Mouse (Mus musculus) heart, embryonic 13.5 days (tissue): ENCODE results near the gene Ccdc85b. TPM values are rescaled to one million over a fixed set of nuclear protein-coding genes. Genes with fewer than 3 reads are reported as not detected.

Experiments
- ATAC-seq: fragments of 200-750 bp; cut with Nextera tagmentation; 2 replicates; pipeline ENCODE4 v1.8.0; 2017; ENCODE audit warnings: moderate TSS enrichment; ENCODE audit not compliant: insufficient number of reproducible peaks, low FRiP score, low TSS enrichment; ENCODE audit errors: extremely low read depth
- H3K27ac ChIP-seq: fragments of 300-500 bp; sonication (generic); replicated peaks from 2 replicates; pipeline ENCODE4 v1.5.1; 2015; ENCODE audit warnings: moderate library complexity, mild to moderate bottlenecking, inconsistent platforms
- H3K27me3 ChIP-seq: fragments of 300-500 bp; sonication (generic); replicated peaks from 2 replicates; pipeline ENCODE4 v1.6.1; 2015; ENCODE audit warnings: mild to moderate bottlenecking, inconsistent platforms
- H3K36me3 ChIP-seq: fragments of 300-500 bp; sonication (generic); 2 replicates; pipeline ENCODE4 v1.6.1; 2015; ENCODE audit warnings: mild to moderate bottlenecking, inconsistent platforms
- H3K4me1 ChIP-seq: fragments of 300-500 bp; sonication (generic); 2 replicates; pipeline ENCODE4 v1.6.1; 2015; ENCODE audit warnings: inconsistent platforms
- H3K4me2 ChIP-seq: fragments of 300-500 bp; sonication (generic); 2 replicates; pipeline ENCODE4 v1.6.1; 2015; ENCODE audit warnings: inconsistent platforms, mild to moderate bottlenecking, moderate library complexity
- H3K4me3 ChIP-seq: fragments of 300-500 bp; sonication (generic); 2 replicates; pipeline ENCODE4 v1.5.1; 2015; ENCODE audit warnings: moderate library complexity, mild to moderate bottlenecking, inconsistent platforms
- H3K9ac ChIP-seq: fragments of 300-500 bp; sonication (generic); 2 replicates; pipeline ENCODE4 v1.6.1; 2015; ENCODE audit warnings: inconsistent platforms, mild to moderate bottlenecking, moderate library complexity
- H3K9me3 ChIP-seq: fragments of 300-500 bp; sonication (generic); 2 replicates; pipeline ENCODE4 v1.6.1; 2016; ENCODE audit warnings: inconsistent platforms
- WGBS: fragments of 180-500 bp; shearing (Covaris S2); methylation state at CpG from one replicate; pipeline ENCODE4 v1.1.7; 2015; ENCODE audit warnings: mixed read lengths; 5-methylcytosine and 5-hydroxymethylcytosine counted together
- polyA plus RNA-seq: library from polyadenylated mRNA; unstranded; fragments of >200 nt; fragmentation: Nextera tagmentation; extraction: Ambion mirVana; gene quantifications from 2 replicates; pipeline ENCODE4 v1.2.1, GENCODE M21; 2015

Ccdc85b gene
- polyA plus RNA-seq, 1 experiment from 2014 or later: 7.6 TPM

- Histone ChIP-seq H3K4me3 (no peak overlapping the region), H3K27me3 (no peaks in the 10 kb centered on the region), H3K9ac (peak overlapping the region; percentile 91; the same call in 1 of the 2 replicates), H3K9me3 (no peaks in the 10 kb centered on the region), H3K4me1 (peaks cover 30% of the 10 kb centered on the region), H3K27ac (no peak overlapping the region), H3K36me3 (peaks cover 68% of the 10 kb centered on the region), H3K4me2 (no peak overlapping the region)
- WGBS: 89% methylated on average over 10 of the region's 10 CpGs
- ATAC-seq: no peak
Observed at GRCm38 (mm10) chr19:5422267-5422666, 35.4 kb downstream of the Ccdc85b start.

GRCm38 (mm10) chr19:5421784-5422183 is 35.9 kb downstream of the Ccdc85b start:
- H3K27ac ChIP-seq: no peak overlapping the region
- H3K27me3 ChIP-seq: no peaks in the 10 kb centered on the region
- no peak for ATAC-seq
- H3K36me3 ChIP-seq: peaks cover 65% of the 10 kb centered on the region
- WGBS: 88% methylated on average over 5 of the region's 5 CpGs
- no peak overlapping the region for H3K4me2 ChIP-seq
- H3K4me3 ChIP-seq: no peak overlapping the region
- H3K9me3 ChIP-seq: no peaks in the 10 kb centered on the region
- peaks cover 25% of the 10 kb centered on the region for H3K4me1 ChIP-seq
- no peak overlapping the region for H3K9ac ChIP-seq

GRCm38 (mm10) chr19:5420579-5420978 is 37.1 kb downstream of the Ccdc85b start:
- no peak for ATAC-seq
- WGBS: 89% methylated on average over 6 of the region's 6 CpGs
- no peak overlapping the region for H3K4me2 ChIP-seq

GRCm38 (mm10) chr19:5419630-5420029 is 38.1 kb downstream of the Ccdc85b start:
- peaks cover 59% of the 10 kb centered on the region for H3K36me3 ChIP-seq
- 79% methylated on average over 9 of the region's 9 CpGs for WGBS
- ATAC-seq: no peak
- H3K9me3 ChIP-seq: no peaks in the 10 kb centered on the region
- no peak overlapping the region for H3K27ac ChIP-seq
- peaks cover 13% of the 10 kb centered on the region for H3K4me1 ChIP-seq
- H3K27me3 ChIP-seq: no peaks in the 10 kb centered on the region
- no peak overlapping the region for H3K4me3 ChIP-seq
- no peak overlapping the region for H3K4me2 ChIP-seq
- H3K9ac ChIP-seq: no peak overlapping the region

More at GRCm38 (mm10) chr19:5420579-5420978, 37.1 kb downstream of the Ccdc85b start:
- H3K27ac ChIP-seq: no peak overlapping the region
- H3K36me3 ChIP-seq: peaks cover 59% of the 10 kb centered on the region
- H3K27me3 ChIP-seq: no peaks in the 10 kb centered on the region
- H3K4me3 ChIP-seq: no peak overlapping the region
- no peaks in the 10 kb centered on the region for H3K9me3 ChIP-seq
- H3K4me1 ChIP-seq: peaks cover 13% of the 10 kb centered on the region
- H3K9ac ChIP-seq: no peak overlapping the region

GRCm38 (mm10) chr19:5418750-5419466 is 38.8 kb downstream of the Ccdc85b start:
- ATAC-seq: no peak
- H3K36me3 ChIP-seq: peaks cover 59% of the 10 kb centered on the region
- WGBS: 91% methylated on average over 8 of the region's 8 CpGs

GRCm38 (mm10) chr19:5414534-5414957 is 43.1 kb downstream of the Ccdc85b start:
- ATAC-seq: no peak
- Histone ChIP-seq H3K36me3 (peaks cover 19% of the 10 kb centered on the region), H3K27ac (no peak overlapping the region), H3K9ac (peak overlapping the region; percentile 47; the same call in 1 of the 2 replicates), H3K4me1 (peaks cover 13% of the 10 kb centered on the region; the same call in 1 of the 2 replicates), H3K9me3 (no peaks in the 10 kb centered on the region), H3K27me3 (no peaks in the 10 kb centered on the region), H3K4me3 (no peak overlapping the region), H3K4me2 (no peak overlapping the region)
- WGBS: 49% methylated on average over 2 of the region's 2 CpGs

More at GRCm38 (mm10) chr19:5418750-5419466, 38.8 kb downstream of the Ccdc85b start:
- peaks cover 16% of the 10 kb centered on the region for H3K4me1 ChIP-seq
- no peak overlapping the region for H3K9ac ChIP-seq
- no peak overlapping the region for H3K4me3 ChIP-seq
- H3K27me3 ChIP-seq: no peaks in the 10 kb centered on the region
- no peak overlapping the region for H3K27ac ChIP-seq
- no peak overlapping the region for H3K4me2 ChIP-seq
- H3K9me3 ChIP-seq: no peaks in the 10 kb centered on the region

GRCm38 (mm10) chr19:5413840-5414239 is 43.9 kb downstream of the Ccdc85b start:
- no peaks in the 10 kb centered on the region for H3K9me3 ChIP-seq
- H3K27ac ChIP-seq: no peak overlapping the region
- WGBS: 64% methylated on average over 4 of the region's 4 CpGs

GRCm38 (mm10) chr19:5411961-5412360 is 45.7 kb downstream of the Ccdc85b start:
- H3K36me3 ChIP-seq: peaks cover 11% of the 10 kb centered on the region; the same call in 1 of the 2 replicates
- H3K9ac ChIP-seq: no peak overlapping the region
- peaks cover 35% of the 10 kb centered on the region for H3K4me1 ChIP-seq
- no peaks in the 10 kb centered on the region for H3K9me3 ChIP-seq
- no peaks in the 10 kb centered on the region for H3K27me3 ChIP-seq
- ATAC-seq: no peak
- no peak overlapping the region for H3K4me2 ChIP-seq
- H3K27ac ChIP-seq: no peak overlapping the region
- no peak overlapping the region for H3K4me3 ChIP-seq
- 55% methylated on average over 5 of the region's 5 CpGs for WGBS

More at GRCm38 (mm10) chr19:5413840-5414239, 43.9 kb downstream of the Ccdc85b start:
- no peak for ATAC-seq
- Histone ChIP-seq H3K9ac (no peak overlapping the region), H3K27me3 (no peaks in the 10 kb centered on the region), H3K4me3 (no peak overlapping the region), H3K36me3 (peaks cover 18% of the 10 kb centered on the region; the same call in 1 of the 2 replicates), H3K4me1 (peaks cover 18% of the 10 kb centered on the region), H3K4me2 (no peak overlapping the region)

- ATAC-seq: no peak
- no peaks in the 10 kb centered on the region for H3K27me3 ChIP-seq
- no peak overlapping the region for H3K4me2 ChIP-seq
- H3K4me3 ChIP-seq: no peak overlapping the region
- H3K36me3 ChIP-seq: peaks cover 8% of the 10 kb centered on the region; the same call in 1 of the 2 replicates
- H3K9ac ChIP-seq: no peak overlapping the region
- H3K27ac ChIP-seq: no peak overlapping the region
- H3K4me1 ChIP-seq: peaks cover 39% of the 10 kb centered on the region
- 70% methylated on average over 5 of the region's 5 CpGs for WGBS
- no peaks in the 10 kb centered on the region for H3K9me3 ChIP-seq
Observed at GRCm38 (mm10) chr19:5410641-5411040, 47.1 kb downstream of the Ccdc85b start.

GRCm38 (mm10) chr19:5409068-5409467 is 48.6 kb downstream of the Ccdc85b start:
- no peak overlapping the region for H3K4me3 ChIP-seq
- H3K27ac ChIP-seq: peak overlapping the region; percentile 51
- peak overlapping the region; percentile 33 for H3K9ac ChIP-seq
- no peaks in the 10 kb centered on the region for H3K9me3 ChIP-seq
- 74% methylated on average over 5 of the region's 5 CpGs for WGBS
- H3K4me2 ChIP-seq: no peak overlapping the region
- no peak for ATAC-seq
- H3K4me1 ChIP-seq: peaks cover 36% of the 10 kb centered on the region
- H3K27me3 ChIP-seq: no peaks in the 10 kb centered on the region
- H3K36me3 ChIP-seq: peaks cover 8% of the 10 kb centered on the region; the same call in 1 of the 2 replicates

GRCm38 (mm10) chr19:5408057-5409001 is 49.4 kb downstream of the Ccdc85b start:
- peak overlapping the region; percentile 51 for H3K27ac ChIP-seq
- no peak for ATAC-seq
- H3K4me3 ChIP-seq: peak overlapping the region; percentile 70
- H3K4me2 ChIP-seq: peak overlapping the region; percentile 76
- no peaks in the 10 kb centered on the region for H3K9me3 ChIP-seq
- H3K27me3 ChIP-seq: no peaks in the 10 kb centered on the region
- H3K4me1 ChIP-seq: peaks cover 36% of the 10 kb centered on the region
- H3K36me3 ChIP-seq: peaks cover 8% of the 10 kb centered on the region; the same call in 1 of the 2 replicates
- H3K9ac ChIP-seq: peak overlapping the region; percentile 93
- 69% methylated on average over 13 of the region's 13 CpGs for WGBS
